Mouse (Mus musculus) erythroblast, embryonic 14.5 days (primary cell): Measurements from ENCODE around the gene Naga.

Source experiments
- GATA1 ChIP-seq: IDR thresholded peaks from 2 replicates; pipeline ENCODE4 v1.6.1; 2012; ENCODE audit warnings: low read length, inconsistent platforms, mixed read lengths
- TAL1 ChIP-seq: IDR thresholded peaks from 3 replicates; pipeline ENCODE4 v1.6.1; 2012; ENCODE audit warnings: low read length, inconsistent platforms, mixed read lengths

DNA sequence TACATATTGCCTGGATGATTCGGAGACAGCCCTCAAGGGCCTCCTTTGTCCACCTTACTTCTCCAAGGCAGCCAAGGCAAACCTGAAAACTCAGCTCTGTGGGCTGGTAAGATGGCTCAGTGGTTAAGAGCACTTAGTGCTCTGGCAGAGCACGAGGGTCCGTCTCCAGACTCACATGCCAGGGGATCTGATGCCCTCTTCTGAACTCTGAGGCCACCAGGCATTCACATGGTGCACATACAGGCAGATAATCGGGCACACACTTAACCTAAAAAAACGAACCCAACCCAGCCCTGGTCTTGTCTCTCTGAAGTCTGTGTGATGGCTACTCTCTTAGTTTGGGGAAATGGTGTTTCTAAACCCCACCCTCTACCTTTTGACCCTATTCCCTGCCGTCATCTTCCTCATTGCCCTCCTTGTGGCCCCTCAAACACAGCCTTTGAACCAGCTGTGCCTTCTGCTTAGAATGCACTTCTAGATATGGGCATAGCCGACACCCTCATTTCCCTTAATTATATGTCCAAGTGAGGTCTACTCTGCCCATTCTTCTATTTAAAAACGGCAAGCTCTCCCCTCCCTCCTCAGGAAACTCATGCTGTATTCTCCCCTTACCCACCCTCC lies 1.0 kb upstream of the Naga start:
- TF ChIP-seq TAL1: no peak
- no peak for TF ChIP-seq GATA1
